Comparison of ENCODE assay signal across 26 mouse cellular contexts in genomic region chr6:87996606-87997005, GRCm38 (mm10). TPM values are rescaled to one million over a fixed set of nuclear protein-coding genes. Genes with fewer than 3 reads are reported as not detected.
DNase-seq lines count a peak whose midpoint lies in the region; ATAC-seq and TF ChIP-seq lines count a peak whose summit lies in the region.
"Had no signal": no experiment of that assay in that cellular context is flagged by ENCODE, and none has a peak within 500 bp of the region (broad histone marks: within the 10 kb centered on the region; RNA-seq: fewer than 3 reads in every experiment).

No protein-coding gene starts in this region.

- no peak overlapping the region for H3K9ac ChIP-seq in midbrain, embryonic 13.5 days (replicated peaks)
- H3K9ac ChIP-seq: embryonic facial prominence, embryonic 13.5 days; forebrain, embryonic 12.5 days; forebrain, embryonic 15.5 days; hindbrain, embryonic 14.5 days had no signal

- intact Hi-C loops in heart, postnatal 14 days (cut with DNase I) = loop anchor here (5.0 kb wide), 2 partner anchors 89 to 234 kb away; no protein-coding TSS in a partner anchor

- H3K27ac ChIP-seq in heart, embryonic 10.5 days = no peak overlapping the region
- peak overlapping the region; percentile 94 for H3K27ac ChIP-seq in layer of hippocampus, adult 2 months
- H3K27ac ChIP-seq in midbrain, embryonic 13.5 days = no peak overlapping the region
- H3K27ac ChIP-seq: embryonic facial prominence, embryonic 10.5 days; forebrain, embryonic 12.5 days; forebrain, embryonic 15.5 days; heart, adult 2 months; hindbrain, embryonic 14.5 days had no signal

- H3K4me3 ChIP-seq in heart, embryonic 10.5 days = no peak overlapping the region
- no peak overlapping the region for H3K4me3 ChIP-seq in layer of hippocampus, adult 2 months
- H3K4me3 ChIP-seq in midbrain, embryonic 13.5 days (replicated peaks) = no peak overlapping the region
- H3K4me3 ChIP-seq: embryonic facial prominence, embryonic 10.5 days; embryonic facial prominence, embryonic 13.5 days; erythroblast, embryonic 14.5 days; forebrain, embryonic 12.5 days; forebrain, embryonic 15.5 days; heart, adult 2 months; hindbrain, embryonic 10.5 days had no signal

- H3K4me2 ChIP-seq in midbrain, embryonic 13.5 days (replicated peaks) = no peak overlapping the region
- H3K4me2 ChIP-seq: embryonic facial prominence, embryonic 13.5 days; forebrain, embryonic 12.5 days; forebrain, embryonic 15.5 days; heart, embryonic 11.5 days; hindbrain, embryonic 14.5 days had no signal

- peaks cover 22% of the 10 kb centered on the region for H3K36me3 ChIP-seq in heart, embryonic 10.5 days
- H3K36me3 ChIP-seq in midbrain, embryonic 13.5 days = peaks cover 30% of the 10 kb centered on the region

- H3K27me3 ChIP-seq in heart, embryonic 10.5 days (ENCODE audit: insufficient read depth, poor library complexity, severe bottlenecking) = no peaks in the 10 kb centered on the region
- no peaks in the 10 kb centered on the region for H3K27me3 ChIP-seq in midbrain, embryonic 13.5 days
- H3K27me3 ChIP-seq: embryonic facial prominence, embryonic 13.5 days; forebrain, embryonic 12.5 days; forebrain, embryonic 15.5 days; Patski had no signal

- ATAC-seq in midbrain, embryonic 13.5 days = no peak
- ATAC-seq: activated CD4-positive, CD25-positive, alpha-beta regulatory T cell, adult 4 months; forebrain, embryonic 15.5 days; Patski had no signal

- peak; percentile 78 for DNase-seq in heart, embryonic 10.5 days (ENCODE audit: low spot score)
- no peak for DNase-seq in heart, postnatal 14 days
- DNase-seq in layer of hippocampus, adult 2 months (ENCODE audit: low spot score in 2 of 2) = no peak
- DNase-seq in layer of hippocampus, adult 9-10 months (ENCODE audit: low spot score) = no peak
- DNase-seq in ZHBTc4 (ENCODE audit: low read depth, low spot score) = peak; percentile 21
- DNase-seq: adrenal gland, adult 8-10 months; adrenal gland, postnatal 25 days; cerebellum, adult 11-12 months; cerebellum, adult 8-10 months; cerebellum, postnatal 10 days; cerebellum, postnatal 36 days; embryo, embryonic 11 days; gastrocnemius, postnatal 10 days; heart, adult 2 months; heart, postnatal 36 days had no signal

- TF ChIP-seq CTCF in layer of hippocampus, adult 2 months (conservative IDR thresholded peaks at IDR 0.05) = no peak

- WGBS in heart, embryonic 10.5 days = 80% methylated on average over 9 of the region's 9 CpGs
- 88% methylated on average over 9 of the region's 9 CpGs for WGBS in midbrain, embryonic 13.5 days

- peaks cover 40% of the 10 kb centered on the region for H3K4me1 ChIP-seq in heart, embryonic 10.5 days
- H3K4me1 ChIP-seq in midbrain, embryonic 13.5 days (replicated peaks) = peaks cover 34% of the 10 kb centered on the region

- H3K9me3 ChIP-seq in heart, embryonic 10.5 days = no peaks in the 10 kb centered on the region
- H3K9me3 ChIP-seq in midbrain, embryonic 13.5 days = no peaks in the 10 kb centered on the region
- H3K9me3 ChIP-seq: embryonic facial prominence, embryonic 10.5 days; embryonic facial prominence, embryonic 13.5 days; forebrain, embryonic 12.5 days; forebrain, embryonic 15.5 days; hindbrain, embryonic 10.5 days had no signal

RNA-seq across cellular contexts. Expression of gene H1fx, which starts 15.2 kb away (rescaled TPM):
- polyA plus RNA-seq in heart, embryonic 10.5 days (2016; fragmentation: Nextera tagmentation; extraction: Ambion mirVana) = 11.1 and 18.7 TPM in 2 replicates
- 1 to 10 TPM; 6.5 to 7.1 TPM for total RNA-seq in heart, postnatal 14 days (2021)
- total RNA-seq in layer of hippocampus, adult 2 months (2021) = 10 to 100 TPM; 65.7 to 68.1 TPM
- 21.0 and 25.5 TPM in 2 replicates for polyA plus RNA-seq in midbrain, embryonic 13.5 days (2015; fragmentation: Nextera tagmentation; extraction: Ambion mirVana)
- polyA plus RNA-seq: activated CD4-positive, CD25-positive, alpha-beta regulatory T cell, adult 4 months had no signal

RNA-seq across cellular contexts. Expression of gene Rab7, which starts 48.5 kb away (rescaled TPM):
- 217 and 229 TPM in 2 replicates for polyA plus RNA-seq in heart, embryonic 10.5 days (2016; fragmentation: Nextera tagmentation; extraction: Ambion mirVana)
- 100 to 1,000 TPM; 265 to 272 TPM for total RNA-seq in heart, postnatal 14 days (2021)
- total RNA-seq in layer of hippocampus, adult 2 months (2021) = 100 to 1,000 TPM; 305 to 332 TPM
- 271 and 287 TPM in 2 replicates for polyA plus RNA-seq in midbrain, embryonic 13.5 days (2015; fragmentation: Nextera tagmentation; extraction: Ambion mirVana)

Comparison
In these comparisons a context has a peak if more than half of its experiments do, and no peak if none do; other contexts are left out.
1. DNase-seq: peak in heart, embryonic 10.5 days (single experiment) and ZHBTc4 (single experiment); none in heart, postnatal 14 days (0 of 2), layer of hippocampus, adult 2 months (0 of 2) and layer of hippocampus, adult 9-10 months (single experiment).
2. RNA of gene H1fx, which starts 15.2 kb away (total RNA-seq): 65.7 to 68.1 TPM in layer of hippocampus, adult 2 months; 6.5 to 7.1 TPM in heart, postnatal 14 days; every median in the first group is over 4 times any median in the second.